ENCODE assay signal across 20 mouse cellular contexts in genomic region chr10:111036851-111037250, GRCm38 (mm10). TPM values are rescaled to one million over a fixed set of nuclear protein-coding genes. Genes with fewer than 3 reads are reported as not detected.
DNase-seq lines count a peak whose midpoint lies in the region; ATAC-seq lines count a peak whose summit lies in the region.
"Had no signal": no experiment of that assay in that cellular context is flagged by ENCODE, and none has a peak within 500 bp of the region (broad histone marks: within the 10 kb centered on the region; RNA-seq: fewer than 3 reads in every experiment).

No protein-coding gene starts in this region.

- DNase-seq in layer of hippocampus, adult 11-12 months (ENCODE audit: low spot score), result peak; percentile 13
- no peak for DNase-seq in layer of hippocampus, postnatal 25 days (ENCODE audit: extremely low spot score in 1 of 2, low spot score in 1 of 2)
- DNase-seq in left cerebral cortex, adult 18-20 months (ENCODE audit: low spot score in 2 of 2), result peak; percentile 10 to 26
- no peak for DNase-seq in left cerebral cortex, adult 11 months (ENCODE audit: low spot score)
- DNase-seq in right cerebral cortex, adult 18-20 months, result peak; percentile 28
- DNase-seq in right cerebral cortex, postnatal 4 days, result no peak
- peak; percentile 72 for DNase-seq in brain, adult 2 months (ENCODE audit: low read depth, low spot score)
- DNase-seq: adrenal gland, postnatal 10 days; adrenal gland, postnatal 36 days; B cell, adult 2 months; cerebellum, adult 11-12 months; cerebellum, adult 8-10 months; cerebellum, postnatal 10 days; cerebellum, postnatal 36 days; embryo, embryonic 11 days; gastrocnemius, adult 2 months; gastrocnemius, postnatal 14 days had no signal

- ATAC-seq in megakaryocyte progenitor cell, adult 5-6 weeks (replicated peaks; ENCODE audit: poor library complexity), result no peak
- ATAC-seq: forebrain, embryonic 15.5 days; Patski had no signal

RNA-seq across cellular contexts. Expression of gene Zdhhc17, which starts 26.9 kb away (rescaled TPM):
- 10 to 100 TPM; 84.0 to 96.2 TPM for total RNA-seq in layer of hippocampus, postnatal 25 days (2021)
- 100 to 1,000 TPM; 115 to 121 TPM for total RNA-seq in left cerebral cortex, adult 18-20 months (2021)
- 16.3 and 25.2 TPM in 2 replicates for total RNA-seq in megakaryocyte progenitor cell, adult 5-6 weeks (2015)
- total RNA-seq in megakaryocyte progenitor cell, adult 5-6 weeks (2017), result 15.9 and 21.5 TPM in 2 replicates

Comparison
In these comparisons a context has a peak if more than half of its experiments do, and no peak if none do; other contexts are left out.
1. DNase-seq: peak in layer of hippocampus, adult 11-12 months (single experiment), left cerebral cortex, adult 18-20 months (2 of 2), right cerebral cortex, adult 18-20 months (single experiment) and brain, adult 2 months (single experiment); none in layer of hippocampus, postnatal 25 days (0 of 2), left cerebral cortex, adult 11 months (single experiment) and right cerebral cortex, postnatal 4 days (single experiment).